Mouse (Mus musculus) adrenal gland, adult 8-10 months (tissue): Measurements from ENCODE around the gene Fam189a1. TPM values are rescaled to one million over a fixed set of nuclear protein-coding genes. Genes with fewer than 3 reads are reported as not detected.

ENCODE experiments used
- DNase-seq: peaks from one replicate; pipeline ENCODE4 v3.0.0; 2022
- microRNA-seq, 2 experiments: library from miRNA; unstranded; fragments of <30 nt; microRNA quantifications; one replicate each; pipeline ENCODE4 v1.2.0; 2022
- total RNA-seq, 4 experiments: library from RNA; stranded (reverse); gene quantifications; 2 replicates each; pipeline ENCODE4 v1.2.4; 2022

The Fam189a1 gene
- total RNA-seq, 4 experiments from 2014 or later: 0.41 to 0.95 (median 0.48) TPM

DNA sequence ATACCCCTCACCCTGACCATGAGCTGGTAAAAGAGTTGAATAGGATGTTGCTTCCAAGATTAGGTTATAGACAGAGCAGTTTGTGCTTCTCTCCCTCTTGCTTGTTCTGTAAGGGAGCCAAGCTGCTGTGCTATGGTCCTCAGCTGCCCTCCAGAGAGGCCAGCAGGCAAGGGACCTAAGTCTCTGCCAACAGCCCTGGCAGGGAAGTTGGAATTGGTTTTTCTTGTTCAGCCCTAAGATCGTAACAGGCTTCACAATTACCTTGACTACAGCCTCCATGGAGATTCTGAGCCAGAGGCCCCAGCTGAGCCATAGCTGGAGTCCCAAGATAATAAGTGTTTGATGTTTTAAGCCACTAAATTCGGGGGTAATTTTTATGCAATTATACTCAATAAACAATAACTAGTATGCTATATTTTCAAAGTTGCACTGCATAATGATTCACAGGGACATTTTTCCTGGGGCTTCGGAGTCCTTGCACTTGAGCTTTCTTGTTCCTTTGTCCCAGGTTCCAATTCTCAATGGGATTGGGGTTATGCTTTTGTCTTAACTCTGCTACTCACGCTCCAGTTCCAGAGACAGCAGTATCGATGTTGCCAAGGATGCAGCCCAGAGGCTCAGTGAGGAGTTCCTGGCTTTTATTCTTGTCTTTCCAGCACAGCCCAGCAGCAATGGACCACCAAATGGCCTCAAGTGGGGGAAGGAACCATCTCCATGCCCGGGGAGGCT is 430.2 kb downstream of the Fam189a1 start:
- no peak for DNase-seq

DNA sequence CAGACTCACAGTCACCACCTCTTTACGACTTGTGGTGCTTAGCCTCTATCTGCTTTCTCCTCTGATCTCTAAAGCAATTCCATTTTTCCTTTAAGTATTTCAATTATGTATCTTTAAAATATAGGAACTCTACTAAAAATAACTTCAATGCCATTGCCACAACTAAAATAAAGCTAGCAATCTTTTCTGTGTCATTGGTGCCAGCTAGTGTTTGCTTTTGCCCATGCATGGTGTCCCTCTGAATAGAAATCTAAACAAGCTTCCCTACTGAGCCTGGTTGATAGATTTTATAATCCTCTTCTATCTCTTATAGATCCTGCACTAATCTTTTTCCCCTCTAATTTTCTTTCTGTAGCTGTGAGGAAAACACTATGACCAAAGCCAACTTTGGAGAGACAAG is 432.0 kb downstream of the Fam189a1 start:
- DNase-seq: no peak

DNA sequence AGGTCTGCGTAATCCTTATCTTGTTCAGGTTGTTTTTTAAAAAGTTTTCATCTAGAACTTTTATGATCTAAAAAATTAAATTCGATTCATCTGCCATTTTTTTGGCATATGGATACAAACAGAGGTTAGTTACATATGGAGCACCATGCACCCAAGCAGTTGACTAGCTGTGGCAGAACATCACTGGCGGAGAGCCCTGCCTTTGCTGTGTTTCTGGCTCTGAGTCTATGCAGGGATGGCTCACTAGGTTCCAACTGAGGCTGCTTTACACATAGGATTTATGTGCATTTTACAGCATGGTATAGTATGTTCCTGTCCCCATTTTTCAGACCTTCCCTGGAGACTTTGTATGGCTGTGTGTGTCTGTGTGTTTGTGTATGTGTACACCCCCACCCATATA is 433.1 kb downstream of the Fam189a1 start:
- DNase-seq: no peak

DNA sequence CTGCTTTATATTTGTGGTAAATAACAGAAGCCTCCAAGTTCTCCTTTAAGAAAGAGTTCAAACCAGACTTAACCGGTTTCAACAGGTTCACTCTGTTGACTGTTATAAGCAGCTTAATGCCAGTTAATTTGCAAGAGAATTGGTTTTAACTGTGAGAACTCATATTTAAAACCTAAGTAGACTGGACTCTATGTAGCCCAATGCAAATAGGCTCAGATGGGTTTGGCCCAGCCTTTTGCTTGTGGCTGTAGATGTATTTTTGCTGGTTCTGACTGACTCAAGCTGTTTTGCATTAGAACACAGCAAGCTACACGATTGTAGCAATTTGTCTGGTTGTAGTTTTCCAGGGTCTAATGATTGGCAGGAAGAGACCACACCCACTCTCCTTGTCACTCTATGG is 440.1 kb downstream of the Fam189a1 start:
- DNase-seq: no peak

DNA sequence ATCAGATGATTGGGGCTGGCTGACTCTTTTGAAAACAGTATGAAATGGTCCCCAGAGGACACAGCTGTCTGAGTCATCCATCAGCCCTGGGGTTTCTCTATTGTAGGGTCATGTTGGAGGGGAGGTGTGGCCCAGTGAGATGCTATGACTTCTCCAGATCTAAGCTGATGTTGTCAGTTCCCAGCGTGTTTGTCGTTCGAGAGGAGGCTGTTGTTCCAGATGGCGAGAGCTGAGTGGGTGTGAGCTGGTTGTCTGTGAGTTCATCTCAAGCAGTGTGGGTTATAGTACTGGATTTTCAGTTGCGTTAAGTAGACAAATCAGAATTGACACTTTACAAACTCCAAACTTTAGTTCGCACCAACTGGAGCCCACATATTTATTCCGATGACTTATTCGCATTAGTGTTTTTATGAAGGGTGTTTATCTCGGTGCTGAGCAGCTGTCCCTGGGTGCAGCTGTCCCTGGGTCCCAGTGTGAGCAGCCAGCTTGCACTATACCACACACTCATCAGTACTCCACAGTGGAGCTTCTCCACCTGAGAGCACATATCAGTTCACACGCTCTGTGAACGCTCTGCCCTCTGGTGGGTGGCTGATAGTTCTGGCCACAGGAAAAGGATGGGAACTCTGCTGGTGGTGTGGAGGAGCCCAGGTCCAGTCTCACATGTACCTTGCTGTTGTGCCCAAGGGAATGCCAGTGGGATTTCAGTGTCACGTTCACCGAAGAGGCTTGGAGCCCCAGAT is 446.7 kb downstream of the Fam189a1 start:
- no peak for DNase-seq

DNA sequence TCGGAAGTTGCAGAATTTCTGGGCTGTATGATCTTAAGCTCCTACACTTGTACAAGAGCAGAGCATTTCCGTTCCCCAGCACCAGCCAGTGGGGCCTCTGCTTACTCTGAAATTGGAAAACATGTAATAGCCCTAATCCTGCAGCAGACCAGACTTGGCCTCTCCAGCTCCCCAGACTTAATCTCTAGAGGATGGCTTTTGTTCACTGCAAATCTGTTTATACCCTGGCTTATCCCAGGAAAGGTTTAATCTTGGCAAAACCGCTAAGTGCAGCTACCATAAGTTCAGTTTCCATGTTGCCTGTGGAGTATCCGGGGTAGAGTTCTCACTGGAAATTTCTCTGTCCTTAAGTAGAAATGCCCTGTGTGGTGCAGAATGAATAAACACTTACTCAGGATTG is 448.2 kb downstream of the Fam189a1 start:
- no peak for DNase-seq

Small RNA genes within 50 kb of the gene (microRNA-seq; reads per million reads assigned to microRNA genes)
- gene Gm25249: 0 reads per million in 2 experiments
